Mouse (Mus musculus) heart, embryonic 12.5 days (tissue): ENCODE measurements at regions not wholly inside any gene's neighbourhood (a gene's known extent, or its start where the extent isn't known, plus 50 kb on each side); places are given as distances from the start of the nearest gene placed in this dataset.
A peak's percentile ranks its signal among the peaks of the same experiment; 100 is the strongest.

Experiments
- ATAC-seq: fragments of 200-750 bp; cut with Nextera tagmentation; 2 replicates; pipeline ENCODE4 v1.8.0; 2017; ENCODE audit warnings: moderate TSS enrichment, moderate library complexity; ENCODE audit not compliant: insufficient number of reproducible peaks, low FRiP score
- H3K27ac ChIP-seq: fragments of 300-500 bp; sonication (generic); 2 replicates; pipeline ENCODE4 v1.5.1; 2016; ENCODE audit warnings: mild to moderate bottlenecking, moderate library complexity; ENCODE audit not compliant: poor library complexity, severe bottlenecking
- H3K27me3 ChIP-seq: fragments of 300-500 bp; sonication (generic); replicated peaks from 2 replicates; pipeline ENCODE4 v1.6.1; 2016; ENCODE audit warnings: mild to moderate bottlenecking, moderate library complexity
- H3K36me3 ChIP-seq: fragments of 300-500 bp; sonication (generic); 2 replicates; pipeline ENCODE4 v1.6.1; 2016; ENCODE audit warnings: mild to moderate bottlenecking, moderate library complexity
- H3K4me1 ChIP-seq: fragments of 300-500 bp; sonication (generic); replicated peaks from 2 replicates; pipeline ENCODE4 v1.6.1; 2016; ENCODE audit warnings: mild to moderate bottlenecking
- H3K4me2 ChIP-seq: fragments of 300-500 bp; sonication (generic); 2 replicates; pipeline ENCODE4 v1.6.1; 2016; ENCODE audit warnings: mild to moderate bottlenecking, moderate library complexity
- H3K4me3 ChIP-seq: fragments of 300-500 bp; sonication (generic); 2 replicates; pipeline ENCODE4 v1.5.1; 2016; ENCODE audit warnings: mild to moderate bottlenecking
- H3K9ac ChIP-seq: fragments of 300-500 bp; sonication (generic); 2 replicates; pipeline ENCODE4 v1.6.1; 2016; ENCODE audit warnings: mild to moderate bottlenecking, moderate library complexity
- H3K9me3 ChIP-seq: fragments of 300-500 bp; sonication (generic); replicated peaks from 2 replicates; pipeline ENCODE4 v1.6.1; 2016; ENCODE audit warnings: mild to moderate bottlenecking, moderate library complexity
- WGBS: fragments of 180-500 bp; shearing (Covaris S2); methylation state at CpG from one replicate; pipeline ENCODE4 v1.1.7; 2016; 5-methylcytosine and 5-hydroxymethylcytosine counted together

- Histone ChIP-seq H3K27ac (no peak overlapping the region), H3K4me2 (no peak overlapping the region), H3K27me3 (no peaks in the 10 kb centered on the region), H3K4me1 (no peaks in the 10 kb centered on the region), H3K9ac (no peak overlapping the region), H3K4me3 (no peak overlapping the region), H3K36me3 (no peaks in the 10 kb centered on the region), H3K9me3 (no peaks in the 10 kb centered on the region)
- no peak for ATAC-seq
- 57% methylated on average over 7 of the region's 7 CpGs for WGBS
Measured at GRCm38 (mm10) chr5:43339671-43340070, 106.7 kb downstream of the Cpeb2 start.

- H3K36me3 ChIP-seq, result no peaks in the 10 kb centered on the region
- no peaks in the 10 kb centered on the region for H3K4me1 ChIP-seq
- no peak overlapping the region for H3K4me2 ChIP-seq
- H3K27me3 ChIP-seq, result no peaks in the 10 kb centered on the region
- no peak overlapping the region for H3K9ac ChIP-seq
- ATAC-seq, result no peak
- no peaks in the 10 kb centered on the region for H3K9me3 ChIP-seq
- no peak overlapping the region for H3K27ac ChIP-seq
- no peak overlapping the region for H3K4me3 ChIP-seq
- 70% methylated on average over 2 of the region's 2 CpGs for WGBS
Measured at GRCm38 (mm10) chr5:43341475-43341874, 108.5 kb downstream of the Cpeb2 start.

GRCm38 (mm10) chr5:43344441-43344840, 111.5 kb downstream of the Cpeb2 start:
- H3K4me3 ChIP-seq, result no peak overlapping the region
- no peaks in the 10 kb centered on the region for H3K36me3 ChIP-seq
- H3K4me2 ChIP-seq, result no peak overlapping the region
- 74% methylated on average over 1 of the region's 1 CpGs for WGBS
- H3K27ac ChIP-seq, result no peak overlapping the region
- no peak overlapping the region for H3K9ac ChIP-seq
- ATAC-seq, result no peak
- H3K4me1 ChIP-seq, result no peaks in the 10 kb centered on the region
- H3K9me3 ChIP-seq, result no peaks in the 10 kb centered on the region
- H3K27me3 ChIP-seq, result no peaks in the 10 kb centered on the region

- H3K36me3 ChIP-seq, result no peaks in the 10 kb centered on the region
- no peak overlapping the region for H3K4me2 ChIP-seq
- H3K4me3 ChIP-seq, result no peak overlapping the region
- no peak for ATAC-seq
- H3K27ac ChIP-seq, result no peak overlapping the region
- no peak overlapping the region for H3K9ac ChIP-seq
- 75% methylated on average over 2 of the region's 2 CpGs for WGBS
- H3K9me3 ChIP-seq, result no peaks in the 10 kb centered on the region
- H3K4me1 ChIP-seq, result peaks cover 25% of the 10 kb centered on the region
- H3K27me3 ChIP-seq, result no peaks in the 10 kb centered on the region
Measured at GRCm38 (mm10) chr5:43350987-43351386, 118.0 kb downstream of the Cpeb2 start.

- Histone ChIP-seq H3K9ac (no peak overlapping the region), H3K4me1 (peaks cover 29% of the 10 kb centered on the region), H3K36me3 (no peaks in the 10 kb centered on the region), H3K4me2 (no peak overlapping the region), H3K4me3 (no peak overlapping the region), H3K9me3 (no peaks in the 10 kb centered on the region), H3K27me3 (no peaks in the 10 kb centered on the region), H3K27ac (no peak overlapping the region)
- no peak for ATAC-seq
- 73% methylated on average over 23 of the region's 23 CpGs for WGBS
Measured at GRCm38 (mm10) chr5:43353021-43353990, 120.3 kb downstream of the Cpeb2 start.

GRCm38 (mm10) chr5:43354351-43354942, 121.5 kb downstream of the Cpeb2 start:
- Histone ChIP-seq H3K4me2 (peak overlapping the region; percentile 79), H3K9me3 (no peaks in the 10 kb centered on the region), H3K4me3 (peak overlapping the region; percentile 53), H3K27me3 (no peaks in the 10 kb centered on the region), H3K9ac (peak overlapping the region; percentile 70), H3K27ac (peak overlapping the region; percentile 92), H3K36me3 (no peaks in the 10 kb centered on the region), H3K4me1 (peaks cover 36% of the 10 kb centered on the region)
- ATAC-seq, result peak; percentile 18; the same call in 1 of the 2 replicates
- WGBS, result 31% methylated on average over 14 of the region's 14 CpGs

GRCm38 (mm10) chr5:43355026-43355580, 122.1 kb downstream of the Cpeb2 start:
- H3K36me3 ChIP-seq, result no peaks in the 10 kb centered on the region
- peaks cover 40% of the 10 kb centered on the region for H3K4me1 ChIP-seq
- H3K4me3 ChIP-seq, result peak overlapping the region; percentile 53
- H3K4me2 ChIP-seq, result peak overlapping the region; percentile 79
- no peaks in the 10 kb centered on the region for H3K9me3 ChIP-seq
- under 1% methylated on average over 12 of the region's 12 CpGs for WGBS
- ATAC-seq, result peak; percentile 97
- H3K9ac ChIP-seq, result peak overlapping the region; percentile 70
- H3K27ac ChIP-seq, result peak overlapping the region; percentile 92
- H3K27me3 ChIP-seq, result no peaks in the 10 kb centered on the region

- Histone ChIP-seq H3K36me3 (no peaks in the 10 kb centered on the region), H3K4me1 (peaks cover 40% of the 10 kb centered on the region), H3K27me3 (no peaks in the 10 kb centered on the region), H3K9ac (peak overlapping the region; percentile 43; the same call in 1 of the 2 replicates), H3K27ac (peak overlapping the region; percentile 92), H3K4me2 (peak overlapping the region; percentile 79), H3K4me3 (no peak overlapping the region), H3K9me3 (no peaks in the 10 kb centered on the region)
- WGBS, result 83% methylated on average over 16 of the region's 16 CpGs
- no peak for ATAC-seq
Measured at GRCm38 (mm10) chr5:43355832-43356231, 122.9 kb downstream of the Cpeb2 start.

- WGBS, result 80% methylated on average over 5 of the region's 5 CpGs
Measured at GRCm38 (mm10) chr5:43357100-43357680, 124.2 kb downstream of the Cpeb2 start.

GRCm38 (mm10) chr5:43357901-43358300, 124.9 kb downstream of the Cpeb2 start:
- H3K9ac ChIP-seq, result no peak overlapping the region
- H3K4me2 ChIP-seq, result no peak overlapping the region
- no peaks in the 10 kb centered on the region for H3K9me3 ChIP-seq
- no peak overlapping the region for H3K4me3 ChIP-seq
- peaks cover 40% of the 10 kb centered on the region for H3K4me1 ChIP-seq
- ATAC-seq, result no peak
- H3K27ac ChIP-seq, result no peak overlapping the region
- H3K27me3 ChIP-seq, result no peaks in the 10 kb centered on the region
- 79% methylated on average over 5 of the region's 5 CpGs for WGBS
- no peaks in the 10 kb centered on the region for H3K36me3 ChIP-seq

More at GRCm38 (mm10) chr5:43357100-43357680, 124.2 kb downstream of the Cpeb2 start:
- Histone ChIP-seq H3K27me3 (no peaks in the 10 kb centered on the region), H3K9me3 (no peaks in the 10 kb centered on the region), H3K27ac (no peak overlapping the region), H3K36me3 (no peaks in the 10 kb centered on the region), H3K4me2 (no peak overlapping the region), H3K9ac (no peak overlapping the region), H3K4me1 (peaks cover 40% of the 10 kb centered on the region), H3K4me3 (no peak overlapping the region)
- no peak for ATAC-seq
